In genomic region chr5:121276808-121277207, GRCm38 (mm10) we compare ENCODE assay signal across 29 mouse cellular contexts. TPM values are rescaled to one million over a fixed set of nuclear protein-coding genes. Genes with fewer than 3 reads are reported as not detected.
DNase-seq lines count a peak whose midpoint lies in the region; ATAC-seq lines count a peak whose summit lies in the region.
"Had no signal": no experiment of that assay in that cellular context is flagged by ENCODE, and none has a peak within 500 bp of the region (broad histone marks: within the 10 kb centered on the region; RNA-seq: fewer than 3 reads in every experiment).

No protein-coding gene starts in this region.

- no peaks in the 10 kb centered on the region for H3K9me3 ChIP-seq in embryonic facial prominence, embryonic 14.5 days (ENCODE audit: control insufficient read depth, low read length)
- no peaks in the 10 kb centered on the region for H3K9me3 ChIP-seq in embryonic facial prominence, embryonic 10.5 days
- H3K9me3 ChIP-seq in liver, embryonic 11.5 days (ENCODE audit: control insufficient read depth, low read length) = no peaks in the 10 kb centered on the region
- no peaks in the 10 kb centered on the region for H3K9me3 ChIP-seq in liver, embryonic 12.5 days (replicated peaks)
- H3K9me3 ChIP-seq: embryonic facial prominence, embryonic 12.5 days; embryonic facial prominence, embryonic 15.5 days; forebrain, embryonic 10.5 days; G1E had no signal

- H3K27ac ChIP-seq in embryonic facial prominence, embryonic 14.5 days (replicated peaks; ENCODE audit: low read depth, low read length) = no peak overlapping the region
- H3K27ac ChIP-seq in embryonic facial prominence, embryonic 10.5 days (replicated peaks) = no peak overlapping the region
- H3K27ac ChIP-seq in liver, embryonic 11.5 days (ENCODE audit: low read depth, low read length) = peak overlapping the region; percentile 21; the same call in 1 of the 2 replicates
- no peak overlapping the region for H3K27ac ChIP-seq in liver, embryonic 12.5 days
- H3K27ac ChIP-seq: embryonic facial prominence, embryonic 12.5 days; embryonic facial prominence, embryonic 15.5 days; forebrain, embryonic 10.5 days had no signal

- WGBS in embryonic facial prominence, embryonic 14.5 days = 79% methylated on average over 1 of the region's 1 CpGs
- 88% methylated on average over 1 of the region's 1 CpGs for WGBS in embryonic facial prominence, embryonic 10.5 days
- 65% methylated on average over 1 of the region's 1 CpGs for WGBS in liver, embryonic 11.5 days
- WGBS in liver, embryonic 12.5 days (ENCODE audit: insufficient replicate concordance) = 49% methylated on average over 1 of the region's 1 CpGs

- H3K4me3 ChIP-seq in embryonic facial prominence, embryonic 14.5 days (ENCODE audit: low read depth, low read length) = no peak overlapping the region
- no peak overlapping the region for H3K4me3 ChIP-seq in embryonic facial prominence, embryonic 10.5 days
- H3K4me3 ChIP-seq in liver, embryonic 11.5 days (ENCODE audit: low read depth, low read length) = no peak overlapping the region
- no peak overlapping the region for H3K4me3 ChIP-seq in liver, embryonic 12.5 days
- H3K4me3 ChIP-seq: embryonic facial prominence, embryonic 12.5 days; embryonic facial prominence, embryonic 15.5 days; erythroblast, embryonic 14.5 days; forebrain, embryonic 10.5 days had no signal

- DNase-seq in embryonic facial prominence, embryonic 14.5 days (ENCODE audit: low spot score) = peak; percentile 13
- DNase-seq in embryonic facial prominence, embryonic 10.5 days (ENCODE audit: low spot score) = no peak
- DNase-seq in liver, embryonic 11.5 days (ENCODE audit: low spot score) = no peak
- DNase-seq in retina, adult 2 months (ENCODE audit: low read depth, low spot score) = peak; percentile 48
- no peak for DNase-seq in retina, embryonic 14.5 days (ENCODE audit: low spot score)
- peak; percentile 10 for DNase-seq in retina, postnatal 1 day
- DNase-seq in testis, postnatal 14 days (ENCODE audit: low spot score) = no peak
- DNase-seq: adrenal gland, adult 8-10 months; adrenal gland, postnatal 14 days; adrenal gland, postnatal 36 days; B cell, adult 2 months; cerebellum, adult 11-12 months; cerebellum, adult 2 months; cerebellum, adult 9-10 months; cerebellum, postnatal 14 days; cerebellum, postnatal 36 days; embryo, embryonic 11 days had no signal

- H3K4me1 ChIP-seq in embryonic facial prominence, embryonic 14.5 days (ENCODE audit: control insufficient read depth, insufficient read depth, low read length) = no peaks in the 10 kb centered on the region
- H3K4me1 ChIP-seq in embryonic facial prominence, embryonic 10.5 days = no peaks in the 10 kb centered on the region
- no peaks in the 10 kb centered on the region for H3K4me1 ChIP-seq in liver, embryonic 11.5 days (replicated peaks; ENCODE audit: control insufficient read depth, insufficient read depth, low read length)
- peaks cover 3% of the 10 kb centered on the region; the same call in 1 of the 2 replicates for H3K4me1 ChIP-seq in liver, embryonic 12.5 days
- H3K4me1 ChIP-seq: embryonic facial prominence, embryonic 12.5 days; embryonic facial prominence, embryonic 15.5 days; forebrain, embryonic 10.5 days had no signal

- no peak overlapping the region for H3K9ac ChIP-seq in embryonic facial prominence, embryonic 14.5 days (ENCODE audit: low read depth, low read length)
- H3K9ac ChIP-seq in liver, embryonic 11.5 days (ENCODE audit: low read depth, low read length) = no peak overlapping the region
- no peak overlapping the region for H3K9ac ChIP-seq in liver, embryonic 12.5 days
- H3K9ac ChIP-seq: embryonic facial prominence, embryonic 12.5 days; embryonic facial prominence, embryonic 15.5 days had no signal

- peaks cover 56% of the 10 kb centered on the region for H3K36me3 ChIP-seq in embryonic facial prominence, embryonic 14.5 days (ENCODE audit: control insufficient read depth, insufficient read depth, low read length)
- peaks cover 66% of the 10 kb centered on the region for H3K36me3 ChIP-seq in embryonic facial prominence, embryonic 10.5 days (replicated peaks)
- peaks cover 33% of the 10 kb centered on the region for H3K36me3 ChIP-seq in liver, embryonic 11.5 days (ENCODE audit: control insufficient read depth, insufficient read depth, low read length)
- H3K36me3 ChIP-seq in liver, embryonic 12.5 days = peaks cover 99% of the 10 kb centered on the region

- H3K27me3 ChIP-seq in embryonic facial prominence, embryonic 14.5 days (replicated peaks; ENCODE audit: control insufficient read depth, insufficient read depth, low read length) = no peaks in the 10 kb centered on the region
- no peaks in the 10 kb centered on the region for H3K27me3 ChIP-seq in embryonic facial prominence, embryonic 10.5 days (replicated peaks; ENCODE audit: low read depth, poor library complexity, severe bottlenecking)
- no peaks in the 10 kb centered on the region for H3K27me3 ChIP-seq in liver, embryonic 11.5 days (replicated peaks; ENCODE audit: control insufficient read depth, insufficient read depth, low read length)
- H3K27me3 ChIP-seq in liver, embryonic 12.5 days (replicated peaks) = no peaks in the 10 kb centered on the region
- H3K27me3 ChIP-seq: CH12.LX; embryonic facial prominence, embryonic 12.5 days; embryonic facial prominence, embryonic 15.5 days; Patski had no signal

- H3K4me2 ChIP-seq in embryonic facial prominence, embryonic 14.5 days (ENCODE audit: low read depth, low read length) = no peak overlapping the region
- no peak overlapping the region for H3K4me2 ChIP-seq in liver, embryonic 11.5 days
- H3K4me2 ChIP-seq in liver, embryonic 12.5 days = no peak overlapping the region
- H3K4me2 ChIP-seq: embryonic facial prominence, embryonic 12.5 days; embryonic facial prominence, embryonic 15.5 days had no signal

- ATAC-seq in embryonic facial prominence, embryonic 14.5 days (ENCODE audit: low read depth) = no peak
- ATAC-seq in liver, embryonic 11.5 days (replicated peaks; ENCODE audit: low FRiP score) = no peak
- ATAC-seq in liver, embryonic 12.5 days = no peak
- ATAC-seq: activated CD4-positive, CD25-positive, alpha-beta regulatory T cell, adult 4 months; CD4-positive, CD25-positive, alpha-beta regulatory T cell, adult 4 months; forebrain, embryonic 14.5 days; forebrain, embryonic 16.5 days; Patski had no signal

RNA-seq across cellular contexts. Expression of gene Hectd4, which starts 56.8 kb away (rescaled TPM):
- 7.3 and 7.4 TPM in 2 replicates for polyA plus RNA-seq in embryonic facial prominence, embryonic 14.5 days (2014; fragmentation: Nextera tagmentation; extraction: Ambion mirVana)
- polyA plus RNA-seq in embryonic facial prominence, embryonic 10.5 days (2016; fragmentation: Nextera tagmentation; extraction: Ambion mirVana) = 4.4 and 5.0 TPM in 2 replicates
- 11.8 and 16.3 TPM in 2 replicates for polyA plus RNA-seq in liver, embryonic 11.5 days (2014; fragmentation: Nextera tagmentation; extraction: Ambion mirVana)
- 13.3 and 14.4 TPM in 2 replicates for polyA plus RNA-seq in liver, embryonic 12.5 days (2016; fragmentation: Nextera tagmentation; extraction: Ambion mirVana)

Comparison
In these comparisons a context has a peak if more than half of its experiments do, and no peak if none do; other contexts are left out.
1. DNase-seq: peak in embryonic facial prominence, embryonic 14.5 days (single experiment), retina, adult 2 months (single experiment) and retina, postnatal 1 day (single experiment); none in embryonic facial prominence, embryonic 10.5 days (single experiment), liver, embryonic 11.5 days (single experiment), retina, embryonic 14.5 days (single experiment) and testis, postnatal 14 days (single experiment).